Mouse (Mus musculus) intestine, postnatal 0 days (tissue): ENCODE data around the gene Wdr41. TPM values are rescaled to one million over a fixed set of nuclear protein-coding genes. Genes with fewer than 3 reads are reported as not detected.

Experiments
- ATAC-seq: fragments of 200-750 bp; cut with Nextera tagmentation; 2 replicates; pipeline ENCODE4 v1.8.0; 2017; ENCODE audit warnings: mild to moderate bottlenecking, moderate TSS enrichment, moderate library complexity
- H3K27ac ChIP-seq: fragments of 300-500 bp; sonication (generic); 2 replicates; pipeline ENCODE4 v1.5.1; 2014; ENCODE audit warnings: mild to moderate bottlenecking, low read depth, low read length, moderate library complexity
- H3K27me3 ChIP-seq: fragments of 300-500 bp; sonication (generic); replicated peaks from 2 replicates; pipeline ENCODE4 v1.6.1; 2014; ENCODE audit warnings: low read length, mixed read lengths; ENCODE audit not compliant: control insufficient read depth, insufficient read depth
- H3K36me3 ChIP-seq: fragments of 300-500 bp; sonication (generic); 2 replicates; pipeline ENCODE4 v1.6.1; 2014; ENCODE audit warnings: mild to moderate bottlenecking, moderate library complexity; ENCODE audit not compliant: control insufficient read depth, insufficient read depth
- H3K4me1 ChIP-seq: fragments of 300-500 bp; sonication (generic); replicated peaks from 2 replicates; pipeline ENCODE4 v1.6.1; 2014; ENCODE audit warnings: antibody characterized with exemption, low read length, mixed read lengths; ENCODE audit not compliant: control insufficient read depth, insufficient read depth
- H3K4me2 ChIP-seq: fragments of 300-500 bp; sonication (generic); replicated peaks from 2 replicates; pipeline ENCODE4 v1.6.1; 2014; ENCODE audit warnings: low read depth, mild to moderate bottlenecking, moderate library complexity
- H3K4me3 ChIP-seq: fragments of 300-500 bp; sonication (generic); 2 replicates; pipeline ENCODE4 v1.5.1; 2014; ENCODE audit warnings: low read depth, low read length
- H3K9ac ChIP-seq: fragments of 300-500 bp; sonication (generic); 2 replicates; pipeline ENCODE4 v1.6.1; 2014; ENCODE audit warnings: mild to moderate bottlenecking, low read depth, low read length
- H3K9me3 ChIP-seq: fragments of 300-500 bp; sonication (generic); 2 replicates; pipeline ENCODE4 v1.6.1; 2016; ENCODE audit warnings: mixed run types; ENCODE audit not compliant: control insufficient read depth
- CTCF ChIP-seq: sonication (generic); IDR thresholded peaks from 2 replicates; pipeline ENCODE4 v1.5.1; 2016; ENCODE audit warnings: low read depth, mild to moderate bottlenecking, control low read depth, antibody characterized with exemption, moderate library complexity
- WGBS: fragments of 180-500 bp; shearing (Covaris S2); extraction: QIAGEN DNeasy Blood & Tissue Kit; methylation state at CpG from one replicate; pipeline ENCODE4 v1.1.7; 2014; 5-methylcytosine and 5-hydroxymethylcytosine counted together
- polyA plus RNA-seq: library from polyadenylated mRNA; unstranded; fragments of >200 nt; fragmentation: Nextera tagmentation; extraction: Ambion mirVana; gene quantifications from 2 replicates; pipeline ENCODE4 v1.2.1, GENCODE M21; 2015

Wdr41 gene
- polyA plus RNA-seq, 1 experiment from 2014 or later: 16.7 TPM

- no peak for TF ChIP-seq CTCF
- 25% methylated on average over 1 of the region's 1 CpGs for WGBS
- no peaks in the 10 kb centered on the region for H3K9me3 ChIP-seq
- no peaks in the 10 kb centered on the region for H3K36me3 ChIP-seq
- no peak overlapping the region for H3K4me2 ChIP-seq
- H3K27me3 ChIP-seq: no peaks in the 10 kb centered on the region
- no peak for ATAC-seq
- H3K4me1 ChIP-seq: no peaks in the 10 kb centered on the region
- H3K9ac ChIP-seq: no peak overlapping the region
- no peak overlapping the region for H3K27ac ChIP-seq
- no peak overlapping the region for H3K4me3 ChIP-seq
Measured at GRCm38 (mm10) chr13:95044108-95044507, 68.0 kb downstream of the Wdr41 start.

DNA sequence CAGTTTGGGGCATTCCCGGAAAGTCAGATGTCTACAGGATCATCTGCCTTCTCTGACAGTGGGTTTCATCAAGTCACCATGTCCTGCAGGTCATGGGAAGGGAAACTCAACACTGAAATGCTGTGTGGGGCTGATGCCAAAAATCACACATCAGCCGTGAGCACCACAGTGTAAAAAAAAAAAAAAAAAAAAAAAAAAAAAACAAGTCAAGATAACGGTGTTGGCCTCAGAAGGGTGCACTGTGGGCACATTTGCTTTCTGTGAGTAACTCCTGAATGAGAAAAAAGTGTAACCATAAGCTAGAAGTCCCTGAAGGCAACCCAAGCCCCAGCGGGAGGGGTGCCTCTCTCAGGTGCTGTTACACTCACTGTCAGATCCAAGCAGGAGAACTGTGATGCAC, 74.3 kb downstream of the Wdr41 start:
- Histone ChIP-seq H3K27ac (no peak overlapping the region), H3K4me1 (no peaks in the 10 kb centered on the region), H3K4me3 (no peak overlapping the region), H3K36me3 (no peaks in the 10 kb centered on the region), H3K9me3 (no peaks in the 10 kb centered on the region), H3K27me3 (no peaks in the 10 kb centered on the region), H3K4me2 (no peak overlapping the region), H3K9ac (no peak overlapping the region)
- TF ChIP-seq CTCF: no peak
- 84% methylated on average over 4 of the region's 4 CpGs for WGBS
- ATAC-seq: no peak

DNA sequence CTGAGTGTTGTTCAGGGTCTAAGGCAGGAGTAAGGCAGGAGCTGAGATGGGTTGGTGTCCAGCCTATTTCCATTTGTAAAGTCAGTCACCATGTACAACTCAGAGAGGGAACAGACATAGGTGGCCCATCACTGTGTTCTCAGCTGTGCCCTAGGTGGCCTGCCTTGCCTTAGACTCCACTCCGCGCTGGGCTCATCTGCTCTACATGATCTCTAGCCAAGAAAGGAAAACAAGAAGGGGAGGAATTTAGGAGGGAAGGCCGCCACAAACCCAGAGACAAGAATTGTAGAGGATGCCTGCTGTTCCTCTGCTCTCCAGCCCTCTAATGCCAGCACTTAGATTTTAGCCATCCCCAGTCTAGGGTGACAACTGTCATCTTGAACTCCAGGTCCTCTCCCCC, 76.3 kb downstream of the Wdr41 start:
- TF ChIP-seq CTCF: no peak
- ATAC-seq: no peak
- Histone ChIP-seq H3K4me3 (no peak overlapping the region), H3K9ac (no peak overlapping the region), H3K4me1 (no peaks in the 10 kb centered on the region), H3K27ac (no peak overlapping the region), H3K9me3 (no peaks in the 10 kb centered on the region), H3K36me3 (no peaks in the 10 kb centered on the region), H3K4me2 (no peak overlapping the region), H3K27me3 (no peaks in the 10 kb centered on the region)
- 93% methylated on average over 3 of the region's 3 CpGs for WGBS

DNA sequence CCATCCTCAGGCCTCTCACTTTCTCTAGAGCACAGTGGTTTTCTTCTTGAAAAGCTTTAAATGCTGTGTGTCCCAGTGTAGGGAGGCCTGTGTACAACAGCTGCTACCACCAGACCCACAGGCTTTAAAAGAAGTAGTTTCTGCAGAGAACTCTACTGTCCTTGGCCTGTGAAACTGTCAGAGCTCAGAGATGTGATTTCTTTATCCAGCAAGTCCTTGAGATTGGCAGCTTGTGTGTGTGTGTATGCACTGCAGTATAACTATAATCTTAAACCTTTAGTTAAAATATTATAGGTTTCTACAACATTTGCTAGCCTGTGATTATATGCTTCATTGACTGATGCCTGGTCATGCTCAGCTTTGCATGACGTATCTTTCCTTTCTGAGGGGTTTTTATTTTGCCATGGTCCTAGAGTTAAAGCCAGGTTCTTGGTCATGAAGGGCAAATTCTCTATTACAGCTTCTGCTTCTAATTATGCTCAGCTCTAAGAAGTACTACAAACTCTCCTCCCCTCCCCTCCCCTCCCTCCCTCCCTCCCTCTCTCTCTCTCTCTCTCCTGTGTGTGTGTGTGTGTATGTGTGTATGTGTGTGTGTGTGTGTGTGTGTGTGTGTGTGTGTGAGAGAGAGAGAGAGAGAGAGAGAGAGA, 79.7 kb downstream of the Wdr41 start:
- H3K27ac ChIP-seq: no peak overlapping the region
- H3K27me3 ChIP-seq: no peaks in the 10 kb centered on the region
- no peaks in the 10 kb centered on the region for H3K4me1 ChIP-seq
- no peak overlapping the region for H3K9ac ChIP-seq
- H3K36me3 ChIP-seq: no peaks in the 10 kb centered on the region
- H3K4me3 ChIP-seq: no peak overlapping the region
- no peak overlapping the region for H3K4me2 ChIP-seq
- WGBS: 93% methylated on average over 1 of the region's 1 CpGs
- TF ChIP-seq CTCF: no peak
- ATAC-seq: no peak
- no peaks in the 10 kb centered on the region for H3K9me3 ChIP-seq

- no peak for ATAC-seq
- Histone ChIP-seq H3K9me3 (no peaks in the 10 kb centered on the region), H3K27ac (no peak overlapping the region), H3K4me2 (no peak overlapping the region), H3K9ac (no peak overlapping the region), H3K4me3 (no peak overlapping the region), H3K36me3 (no peaks in the 10 kb centered on the region), H3K27me3 (no peaks in the 10 kb centered on the region), H3K4me1 (no peaks in the 10 kb centered on the region)
- WGBS: 82% methylated on average over 11 of the region's 11 CpGs
- TF ChIP-seq CTCF: no peak
Measured at GRCm38 (mm10) chr13:95056501-95057280, 80.5 kb downstream of the Wdr41 start.

- Histone ChIP-seq H3K4me2 (no peak overlapping the region), H3K36me3 (no peaks in the 10 kb centered on the region), H3K9ac (no peak overlapping the region), H3K4me3 (no peak overlapping the region), H3K4me1 (no peaks in the 10 kb centered on the region), H3K9me3 (no peaks in the 10 kb centered on the region), H3K27me3 (no peaks in the 10 kb centered on the region), H3K27ac (no peak overlapping the region)
- TF ChIP-seq CTCF: no peak
- ATAC-seq: no peak
- WGBS: 75% methylated on average over 4 of the region's 4 CpGs
Measured at GRCm38 (mm10) chr13:95058885-95059284, 82.7 kb downstream of the Wdr41 start.
